22 mouse cellular contexts compared by ENCODE assay signal in the genomic region with DNA sequence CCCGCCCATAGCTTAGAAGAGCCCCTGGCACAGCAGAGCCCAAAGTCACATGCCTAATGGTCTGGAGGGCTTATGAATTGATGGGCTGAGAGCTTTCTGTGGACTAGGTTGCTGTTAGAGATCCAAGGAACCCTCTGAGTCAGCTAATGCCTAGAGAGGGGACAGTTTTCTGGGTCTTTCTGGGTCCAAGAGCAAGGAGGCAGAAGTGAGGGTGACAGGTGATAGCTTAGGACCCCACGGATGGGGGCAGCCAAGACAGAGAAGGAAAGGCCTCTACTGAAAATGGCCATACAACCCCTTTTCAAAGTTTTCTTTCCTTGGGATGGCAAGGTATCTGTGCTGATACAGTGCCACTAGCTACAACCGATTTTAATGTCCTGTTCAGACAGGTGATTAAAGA.
DNase-seq lines count a peak whose midpoint lies in the region; ATAC-seq and TF ChIP-seq lines count a peak whose summit lies in the region.
"Had no signal": no experiment of that assay in that cellular context is flagged by ENCODE, and none has a peak within 500 bp of the region (broad histone marks: within the 10 kb centered on the region; RNA-seq: fewer than 3 reads in every experiment).

No protein-coding gene starts in this region.

- 80% methylated on average over 3 of the region's 3 CpGs for WGBS in hindbrain, embryonic 10.5 days
- WGBS in midbrain, embryonic 13.5 days = 75% methylated on average over 3 of the region's 3 CpGs
- WGBS in lung, adult 2 months = 84% methylated on average over 3 of the region's 3 CpGs

- H3K9me3 ChIP-seq in hindbrain, embryonic 10.5 days = 0 out of 2 replicates have a peak, but pooled peaks cover 3% of the 10 kb centered on the region
- no peaks in the 10 kb centered on the region for H3K9me3 ChIP-seq in midbrain, embryonic 13.5 days
- H3K9me3 ChIP-seq: embryonic facial prominence, embryonic 10.5 days; heart, embryonic 12.5 days; intestine, embryonic 15.5 days; midbrain, embryonic 12.5 days had no signal

- H3K9ac ChIP-seq in midbrain, embryonic 13.5 days (replicated peaks) = no peak overlapping the region
- H3K9ac ChIP-seq: heart, embryonic 12.5 days; intestine, embryonic 15.5 days; liver, postnatal 0 days had no signal

- H3K4me2 ChIP-seq in midbrain, embryonic 13.5 days (replicated peaks) = no peak overlapping the region
- H3K4me2 ChIP-seq: heart, embryonic 12.5 days; intestine, embryonic 15.5 days had no signal

- TF ChIP-seq POLR2A in brain, embryonic 14.5 days (IDR thresholded peaks at IDR 0.05; ENCODE audit: borderline replicate concordance, extremely low read depth, insufficient read depth, insufficient read length, poor library complexity, severe bottlenecking) = no peak
- TF ChIP-seq POLR2A in lung, adult 2 months (IDR thresholded peaks at IDR 0.05; ENCODE audit: borderline replicate concordance, extremely low read depth, low read depth, low read length) = no peak

- H3K4me3 ChIP-seq in layer of hippocampus, adult 2 months = no peak overlapping the region
- H3K4me3 ChIP-seq in hindbrain, embryonic 10.5 days = no peak overlapping the region
- no peak overlapping the region for H3K4me3 ChIP-seq in midbrain, embryonic 13.5 days (replicated peaks)
- no peak overlapping the region for H3K4me3 ChIP-seq in lung, adult 2 months (replicated peaks; ENCODE audit: extremely low read depth, low read depth, low read length)
- H3K4me3 ChIP-seq: embryonic facial prominence, embryonic 10.5 days; heart, embryonic 12.5 days; intestine, embryonic 15.5 days; midbrain, embryonic 12.5 days had no signal

- H3K4me1 ChIP-seq in hindbrain, embryonic 10.5 days (replicated peaks) = peaks cover 21% of the 10 kb centered on the region
- H3K4me1 ChIP-seq in midbrain, embryonic 13.5 days (replicated peaks) = peaks cover 26% of the 10 kb centered on the region
- H3K4me1 ChIP-seq in lung, adult 2 months (ENCODE audit: control insufficient read depth, insufficient read depth, low read length) = no peaks in the 10 kb centered on the region
- H3K4me1 ChIP-seq: intestine, embryonic 15.5 days had no signal

- TF ChIP-seq CTCF in layer of hippocampus, adult 2 months (conservative IDR thresholded peaks at IDR 0.05) = no peak
- TF ChIP-seq CTCF in brain, embryonic 14.5 days (IDR thresholded peaks at IDR 0.05; ENCODE audit: borderline replicate concordance, extremely low read depth, insufficient read depth, insufficient read length) = no peak
- TF ChIP-seq CTCF in lung, adult 2 months (IDR thresholded peaks at IDR 0.05; ENCODE audit: insufficient read depth, low read length) = no peak

- peak overlapping the region; percentile 73 for H3K27ac ChIP-seq in layer of hippocampus, adult 2 months
- peak overlapping the region; percentile 85 for H3K27ac ChIP-seq in hindbrain, embryonic 10.5 days
- H3K27ac ChIP-seq in midbrain, embryonic 13.5 days = 0 out of 2 replicates have a peak overlapping the region, but pooled peaks have one; percentile 68
- H3K27ac ChIP-seq: intestine, embryonic 15.5 days; kidney, postnatal 0 days; stomach, postnatal 0 days had no signal

- DNase-seq in layer of hippocampus, adult 2 months (ENCODE audit: low spot score in 2 of 2) = no peak
- no peak for DNase-seq in layer of hippocampus, postnatal 25 days (ENCODE audit: extremely low spot score in 1 of 2, low spot score in 1 of 2)
- DNase-seq in brain, embryonic 14.5 days (ENCODE audit: low read depth) = peak; percentile 30
- no peak for DNase-seq in hindbrain, embryonic 10.5 days (ENCODE audit: low spot score)
- DNase-seq in adrenal gland, postnatal 4 days (ENCODE audit: low spot score in 2 of 2) = no peak
- no peak for DNase-seq in spleen, postnatal 10 days (ENCODE audit: low spot score in 2 of 2)
- no peak for DNase-seq in lung, adult 2 months
- DNase-seq: B cell, adult 2 months; cerebellum, adult 11-12 months; cerebellum, postnatal 36 days; gastrocnemius, postnatal 14 days; liver; liver, postnatal 0 days; thymus, postnatal 14 days had no signal

- no peak; the same call in 1 of the 2 replicates for ATAC-seq in midbrain, embryonic 13.5 days
- ATAC-seq: intestine, embryonic 15.5 days; liver, postnatal 0 days had no signal

- no peaks in the 10 kb centered on the region for H3K36me3 ChIP-seq in hindbrain, embryonic 10.5 days
- H3K36me3 ChIP-seq in midbrain, embryonic 13.5 days = no peaks in the 10 kb centered on the region
- H3K36me3 ChIP-seq: embryonic facial prominence, embryonic 10.5 days; G1E; heart, embryonic 12.5 days; intestine, embryonic 15.5 days; midbrain, embryonic 12.5 days had no signal

- H3K27me3 ChIP-seq in hindbrain, embryonic 10.5 days (ENCODE audit: insufficient read depth, poor library complexity, severe bottlenecking) = no peaks in the 10 kb centered on the region
- H3K27me3 ChIP-seq in midbrain, embryonic 13.5 days = no peaks in the 10 kb centered on the region
- H3K27me3 ChIP-seq: heart, embryonic 12.5 days; intestine, embryonic 15.5 days; midbrain, embryonic 12.5 days had no signal
